Mouse (Mus musculus) liver, embryonic 14.5 days (tissue): ENCODE data around the gene Phlda3.

Experiments
- CTCF ChIP-seq: IDR thresholded peaks from 2 replicates; pipeline ENCODE4 v1.5.1; 2016; ENCODE audit warnings: antibody characterized with exemption, low read depth, control low read depth
- EP300 ChIP-seq: IDR thresholded peaks from 2 replicates; pipeline ENCODE4 v1.6.1; 2016; ENCODE audit warnings: antibody characterized with exemption, low read depth

DNA sequence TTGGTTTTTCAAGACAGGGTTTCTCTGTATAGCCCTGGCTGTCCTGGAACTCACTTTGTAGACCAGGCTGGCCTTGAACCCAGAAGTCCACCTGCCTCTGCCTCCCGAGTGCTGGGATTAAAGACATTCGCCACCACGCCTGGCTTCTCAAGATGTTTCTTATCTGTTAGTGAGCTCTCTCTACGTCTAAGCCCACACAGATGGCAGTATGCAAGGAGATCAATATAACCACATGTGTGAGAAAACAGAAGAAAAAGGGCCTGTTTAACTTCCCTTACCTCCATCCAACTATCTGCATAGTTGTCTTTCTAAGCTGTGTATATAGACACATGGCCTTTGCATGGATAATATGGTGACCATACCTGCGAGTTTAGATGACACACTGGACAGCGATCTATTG, 40.6 kb upstream of the Phlda3 start:
- TF ChIP-seq CTCF (no peak), EP300 (no peak)
